Mouse (Mus musculus): ENCODE results near the gene Aldh1l1.

- no peak for TF ChIP-seq CTCF (IDR thresholded peaks at IDR 0.05; ENCODE audit: insufficient read depth, low read length)
- no peak for TF ChIP-seq POLR2A (IDR thresholded peaks at IDR 0.05; ENCODE audit: borderline replicate concordance, extremely low read depth, low read depth, low read length)
Measured at GRCm38 (mm10) chr6:90532575-90533190, 46.5 kb downstream of the Aldh1l1 start.
